Mouse (Mus musculus) left cerebral cortex, adult 2 months (tissue): ENCODE measurements around the gene Catsper3. TPM values are rescaled to one million over a fixed set of nuclear protein-coding genes. Genes with fewer than 3 reads are reported as not detected.

Source experiments
- DNase-seq, 2 experiments: peaks; one replicate each; pipeline ENCODE4 v3.0.0; 2021 to 2022; ENCODE audit warnings: low spot score in 2 of 2, mixed read lengths in 1 of 2; ENCODE audit errors: extremely low spot score in 1 of 2
- H3K27ac ChIP-seq: fragments of 200-600 bp; 2 replicates; pipeline ENCODE4 v1.8.1; 2022
- H3K4me3 ChIP-seq: fragments of 200-600 bp; 2 replicates; pipeline ENCODE4 v1.8.1; 2022
- CTCF ChIP-seq: fragments of 200-600 bp; IDR thresholded peaks from 2 replicates; pipeline ENCODE4 v1.8.1; 2022; ENCODE audit warnings: antibody characterized with exemption, mild to moderate bottlenecking, moderate library complexity
- intact Hi-C: fragments of 180-260 bp; cut with DNase I; formaldehyde crosslinking; loops from one replicate; pipeline ENCODE4 v1.15.1; 2025
- total RNA-seq, 2 experiments: library from RNA; stranded (reverse); gene quantifications; 2 replicates each; pipeline ENCODE4 v1.2.3; 2021

The Catsper3 gene
- total RNA-seq, 2 experiments from 2014 or later, result 0.25 to 0.44 TPM

- H3K27ac ChIP-seq, result no peak overlapping the region
- no peak; the same call in none of the 2 replicates for TF ChIP-seq CTCF
- intact Hi-C loops, result no loop called here
These were observed 24.8 kb downstream of the Catsper3 start for GRCm38 (mm10) chr13:55809041-55809623.

GRCm38 (mm10) chr13:55809707-55810106 lies 25.3 kb downstream of the Catsper3 start:
- no peak for DNase-seq
- Histone ChIP-seq H3K4me3 (no peak overlapping the region), H3K27ac (no peak overlapping the region)
- no peak for TF ChIP-seq CTCF
- intact Hi-C loops, result no loop called here

More at GRCm38 (mm10) chr13:55809041-55809623, 24.8 kb downstream of the Catsper3 start:
- H3K4me3 ChIP-seq, result no peak overlapping the region
- no peak for DNase-seq

- Histone ChIP-seq H3K27ac (no peak overlapping the region), H3K4me3 (no peak overlapping the region)
- intact Hi-C loops, result no loop called here
- no peak for DNase-seq
- TF ChIP-seq CTCF, result no peak
These were observed 26.6 kb downstream of the Catsper3 start for GRCm38 (mm10) chr13:55810947-55811346.

GRCm38 (mm10) chr13:55813490-55814016 lies 29.2 kb downstream of the Catsper3 start:
- intact Hi-C loops, result no loop called here
- no peak for TF ChIP-seq CTCF
- H3K27ac ChIP-seq, result no peak overlapping the region
- no peak overlapping the region for H3K4me3 ChIP-seq
- no peak for DNase-seq

- no peak for DNase-seq
- intact Hi-C loops, result no loop called here
- no peak for TF ChIP-seq CTCF
- Histone ChIP-seq H3K4me3 (no peak overlapping the region), H3K27ac (no peak overlapping the region)
These were observed 30.5 kb downstream of the Catsper3 start for GRCm38 (mm10) chr13:55814834-55815233.

GRCm38 (mm10) chr13:55822499-55822898 lies 38.1 kb downstream of the Catsper3 start:
- Histone ChIP-seq H3K27ac (no peak overlapping the region), H3K4me3 (no peak overlapping the region)
- no peak for TF ChIP-seq CTCF
- DNase-seq, result no peak
- intact Hi-C loops, result no loop called here

GRCm38 (mm10) chr13:55824151-55824945 lies 40.0 kb downstream of the Catsper3 start:
- H3K27ac ChIP-seq, result no peak overlapping the region
- TF ChIP-seq CTCF, result no peak; the same call in 1 of the 2 replicates
- no peak overlapping the region for H3K4me3 ChIP-seq
- intact Hi-C loops, result no loop called here
- no peak for DNase-seq

GRCm38 (mm10) chr13:55825245-55825681 lies 40.9 kb downstream of the Catsper3 start:
- TF ChIP-seq CTCF, result no peak
- intact Hi-C loops, result loop anchor here (5.0 kb wide), 2 partner anchors 137 to 432 kb away; no protein-coding TSS in a partner anchor
- Histone ChIP-seq H3K4me3 (no peak overlapping the region), H3K27ac (no peak overlapping the region)
- no peak for DNase-seq

GRCm38 (mm10) chr13:55826008-55826671 lies 41.8 kb downstream of the Catsper3 start:
- Histone ChIP-seq H3K27ac (no peak overlapping the region), H3K4me3 (no peak overlapping the region)
- no peak for DNase-seq
- no peak for TF ChIP-seq CTCF
- intact Hi-C loops, result loop anchor here (5.0 kb wide), 2 partner anchors 136 to 431 kb away; no protein-coding TSS in a partner anchor

GRCm38 (mm10) chr13:55826796-55827678 lies 42.7 kb downstream of the Catsper3 start:
- intact Hi-C loops, result loop anchor here (5.0 kb wide), 2 partner anchors 135 to 430 kb away; no protein-coding TSS in a partner anchor
- DNase-seq, result no peak
- no peak overlapping the region for H3K4me3 ChIP-seq

GRCm38 (mm10) chr13:55827679-55828140 lies 43.3 kb downstream of the Catsper3 start:
- intact Hi-C loops, result loop anchor here (5.0 kb wide), 2 partner anchors 135 to 430 kb away; no protein-coding TSS in a partner anchor
- DNase-seq, result no peak
- Histone ChIP-seq H3K27ac (no peak overlapping the region), H3K4me3 (no peak overlapping the region)
- no peak for TF ChIP-seq CTCF

More at GRCm38 (mm10) chr13:55826796-55827678, 42.7 kb downstream of the Catsper3 start:
- no peak overlapping the region for H3K27ac ChIP-seq
- no peak for TF ChIP-seq CTCF
